Mouse (Mus musculus) megakaryocyte, embryonic 14.5 days (primary cell): ENCODE measurements around the gene Sertad3.

Experiments
- FLI1 ChIP-seq: IDR thresholded peaks from 2 replicates; pipeline ENCODE4 v1.6.1; 2012; ENCODE audit warnings: low read length, inconsistent platforms, mixed read lengths
- GATA1 ChIP-seq: IDR thresholded peaks from 3 replicates; pipeline ENCODE4 v1.6.1; 2012; ENCODE audit warnings: mixed read lengths, low read length, inconsistent platforms, borderline replicate concordance

GRCm38 (mm10) chr7:27493450-27493849, 19.9 kb downstream of the Sertad3 start:
- TF ChIP-seq GATA1 (no peak), FLI1 (no peak)
